Mouse (Mus musculus) thymus, postnatal 4 days (tissue): ENCODE measurements around the gene Zfp637.
"Not testable (repeated sequence)": the region's sequence is repeated elsewhere in the genome, so short reads cannot be mapped to it uniquely, and the experiment has no call there.

Source experiments
- DNase-seq: peaks from one replicate; pipeline ENCODE4 v3.0.0; 2021

The Zfp637 gene

DNA sequence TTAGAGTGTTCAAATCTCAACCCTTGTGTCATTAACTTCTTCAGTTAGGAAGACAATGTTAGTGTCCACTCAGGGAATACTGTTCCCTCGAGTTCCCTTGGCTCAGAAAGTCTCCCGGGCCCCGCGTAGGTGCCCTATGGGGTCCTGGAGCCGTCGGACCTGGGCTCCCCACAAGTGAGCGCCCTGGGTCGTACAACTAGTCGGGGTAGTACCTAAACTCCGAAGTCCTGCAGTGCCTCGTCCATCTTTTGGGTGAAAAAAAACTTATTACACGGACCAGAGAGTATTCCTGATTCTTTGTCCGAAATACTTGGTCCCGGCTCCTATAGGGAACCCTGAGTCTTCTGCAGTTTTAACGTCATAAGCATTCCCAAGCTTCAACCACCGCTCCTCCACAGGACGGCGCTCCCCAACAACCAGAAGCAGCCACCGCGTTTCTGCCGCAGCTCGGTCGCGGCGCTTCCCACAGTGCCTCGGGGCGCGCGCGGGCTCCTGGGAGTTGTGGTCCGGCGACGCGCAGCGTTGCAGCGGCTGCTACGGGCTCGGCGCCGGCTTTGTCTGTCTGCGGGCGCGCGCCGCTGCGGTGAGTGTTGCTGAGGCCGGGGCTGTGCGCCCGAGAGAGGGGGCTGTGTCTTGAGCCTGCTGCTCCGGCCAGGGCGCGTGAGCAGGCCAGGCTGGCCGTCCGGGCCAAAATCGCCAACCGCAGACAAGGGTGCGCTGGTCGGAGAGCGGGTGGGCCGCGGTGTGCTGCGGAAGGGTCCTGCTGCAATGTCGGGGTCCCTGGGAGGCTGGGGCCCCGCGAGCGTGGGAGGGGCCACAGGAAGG is at the start of gene Zfp637:
Gene Zfp637, plus strand, starts transcription at position 495 of the 825 bp plus-strand sequence.
- peak; percentile 96 for DNase-seq

DNA sequence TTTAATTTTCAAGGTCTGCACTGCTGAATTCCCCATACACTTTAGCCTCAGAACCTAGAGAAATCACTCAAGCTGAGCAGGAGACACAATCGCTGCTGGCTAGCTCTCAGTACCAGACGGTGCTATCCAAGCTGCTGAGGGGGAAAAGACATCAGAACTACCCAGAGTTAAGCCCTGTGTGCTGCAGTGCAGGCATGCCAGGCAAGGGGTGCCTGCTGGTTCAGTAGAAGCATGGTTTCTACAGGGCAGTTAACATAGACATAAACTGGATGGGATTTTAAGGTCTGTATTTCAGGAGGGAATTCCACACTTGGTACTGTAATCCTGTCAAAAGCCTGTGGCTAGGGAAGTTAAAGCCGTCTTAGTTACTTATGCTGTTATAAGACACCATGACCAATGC is 45.7 kb upstream of the Zfp637 start:
- no peak for DNase-seq

DNA sequence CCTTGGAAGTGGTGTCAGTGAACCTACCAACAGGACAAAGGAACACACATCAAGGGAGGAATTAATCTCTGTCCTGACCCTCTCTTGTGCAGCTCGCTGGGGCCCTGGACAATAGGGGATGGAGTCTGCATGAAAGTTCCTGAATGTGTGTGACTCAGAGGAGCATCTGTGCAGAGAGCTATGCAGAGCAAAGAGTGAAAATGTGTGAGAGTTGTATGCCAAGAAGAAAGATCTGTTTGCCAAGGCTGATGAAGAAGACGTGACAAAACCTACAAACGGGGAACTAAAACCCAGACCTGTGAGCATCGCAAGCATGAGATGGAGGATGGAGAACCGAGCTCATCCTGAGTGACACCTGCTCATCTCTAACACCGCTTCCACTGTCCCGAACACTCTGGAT is 40.2 kb upstream of the Zfp637 start:
- DNase-seq: no peak

DNA sequence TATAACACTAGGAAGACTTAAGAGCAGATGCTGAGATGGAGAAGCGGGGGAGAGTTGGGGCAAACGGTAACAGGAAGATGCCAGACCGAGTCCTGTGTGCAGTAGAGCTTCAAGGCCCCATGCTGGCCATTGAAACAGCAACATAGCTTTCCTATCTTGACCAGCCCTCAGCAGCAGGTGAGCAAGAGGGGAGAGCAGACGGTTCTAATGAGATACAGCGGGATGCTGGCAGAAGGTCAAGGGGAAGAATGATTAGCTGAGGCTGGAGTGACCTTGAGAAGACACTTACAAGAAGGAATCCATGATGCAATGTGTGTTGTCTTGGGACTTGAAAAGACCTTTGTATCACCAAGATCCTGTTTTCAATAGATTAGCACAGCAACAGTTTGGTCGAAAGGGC is 39.2 kb upstream of the Zfp637 start:
- no peak for DNase-seq

DNA sequence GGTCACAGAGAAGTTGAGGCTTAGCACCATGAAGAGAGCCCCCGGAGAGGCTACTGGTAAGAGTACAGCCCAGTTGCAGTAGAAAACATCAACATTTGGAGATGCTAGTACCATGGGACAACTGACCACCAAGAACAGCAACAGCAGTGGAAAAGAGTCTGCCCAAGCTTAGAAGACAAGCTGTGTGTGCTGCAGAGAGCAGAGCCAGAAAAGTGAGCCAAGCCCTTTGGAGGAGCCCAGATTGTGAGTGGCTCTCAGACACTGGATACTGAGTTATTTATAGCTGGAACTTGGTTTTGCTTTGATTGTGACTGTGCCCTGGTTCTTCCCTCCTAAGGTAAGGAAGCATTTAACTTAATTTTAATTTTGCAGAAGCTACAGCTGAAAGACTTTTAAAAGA is 33.2 kb upstream of the Zfp637 start:
- DNase-seq: no peak

DNA sequence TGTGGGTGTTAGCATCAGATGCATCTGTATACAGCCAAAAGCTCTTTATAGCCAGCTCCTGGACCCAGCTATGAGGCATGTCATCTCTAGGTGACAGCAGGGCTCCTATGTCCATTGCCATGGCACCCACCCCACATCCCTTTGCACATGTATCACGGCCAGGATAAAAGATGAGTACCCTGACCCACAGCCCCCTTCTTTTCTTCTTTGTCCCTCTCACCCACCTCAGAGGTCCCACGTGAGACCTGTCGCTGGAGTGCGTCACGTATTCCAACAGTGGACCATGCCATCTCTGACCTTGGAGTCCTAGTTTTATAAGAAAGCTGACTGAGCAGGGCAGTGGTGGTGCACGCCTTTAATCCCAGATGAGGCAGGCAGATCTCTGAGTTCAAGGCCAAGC is 31.2 kb upstream of the Zfp637 start:
- no peak for DNase-seq

DNA sequence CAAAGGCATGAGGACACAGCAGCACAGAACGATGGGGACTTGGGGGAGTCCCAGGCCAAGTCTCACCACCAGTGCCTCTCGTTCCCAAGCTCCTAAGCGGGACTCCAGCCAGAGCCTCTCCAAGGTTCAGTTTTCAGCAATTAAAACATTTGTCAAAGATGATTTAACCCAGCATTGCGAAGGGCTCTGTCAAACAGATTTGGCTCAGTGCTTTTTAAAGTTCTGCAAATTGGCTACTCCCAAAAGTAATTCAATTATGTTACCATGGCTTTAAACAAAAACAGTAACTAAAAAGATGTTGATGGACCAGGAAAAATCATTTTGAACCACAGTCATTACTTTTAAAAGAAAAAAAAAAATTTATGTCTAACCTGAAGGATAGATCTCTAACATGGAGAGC is 30.3 kb upstream of the Zfp637 start:
- no peak for DNase-seq

DNA sequence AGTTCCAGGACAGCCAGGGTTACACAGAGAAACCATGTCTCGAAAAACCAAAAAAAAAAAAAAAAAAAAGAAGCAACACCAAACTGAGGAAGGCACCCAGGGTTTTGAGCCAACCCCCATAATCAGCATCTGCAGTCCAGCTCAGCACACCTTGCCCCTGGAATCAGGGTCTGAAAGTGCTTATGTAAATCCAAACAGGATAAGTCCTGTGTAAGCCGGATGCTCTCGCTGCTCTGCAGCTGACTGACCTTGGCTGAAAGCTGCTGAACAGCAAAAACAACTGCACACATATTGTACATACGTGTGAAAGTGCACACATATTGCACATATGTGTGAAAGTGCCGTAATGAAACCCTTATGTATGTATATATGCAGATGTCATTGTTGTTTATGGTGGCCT is 29.7 kb upstream of the Zfp637 start:
- DNase-seq: no peak

DNA sequence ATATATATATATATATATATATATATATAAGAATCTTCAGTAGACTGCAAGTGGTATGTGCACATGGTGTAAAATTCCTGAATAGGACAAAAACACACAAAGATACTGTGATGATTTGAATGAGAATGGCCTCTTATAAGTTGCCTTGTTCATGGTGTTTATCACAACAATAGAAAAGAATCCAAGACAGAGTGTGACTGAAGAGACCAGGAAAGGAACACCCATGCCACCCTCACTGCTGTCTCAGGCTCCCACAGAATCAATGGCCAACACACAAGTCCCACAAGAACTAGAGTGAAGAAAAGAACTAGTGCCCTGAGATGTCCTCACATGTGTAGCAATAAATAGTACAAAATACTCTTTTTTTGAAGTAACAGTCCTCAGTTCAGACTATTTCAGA is 26.3 kb upstream of the Zfp637 start:
- DNase-seq: no peak

DNA sequence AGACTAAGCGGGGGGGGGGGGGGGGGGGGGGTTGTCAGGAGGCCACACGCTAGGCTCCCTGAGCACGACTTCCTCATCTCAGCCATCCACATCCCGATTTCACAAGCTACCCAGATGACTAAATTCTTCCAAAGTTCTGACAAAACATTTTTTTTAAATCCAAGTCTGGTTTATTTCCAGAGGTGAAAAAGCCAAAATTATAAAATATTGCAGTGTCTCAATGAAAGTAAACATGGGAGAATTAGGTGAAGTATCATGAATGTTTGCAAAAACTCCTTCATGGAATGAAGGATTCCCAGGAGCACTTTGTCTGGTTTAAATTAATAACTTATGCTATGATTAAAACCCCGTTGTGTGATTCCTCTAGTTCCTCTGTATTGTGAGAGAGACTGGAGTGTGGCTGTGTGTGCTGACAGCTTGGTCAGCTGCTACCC is 23.9 kb upstream of the Zfp637 start:
- DNase-seq: no peak

DNA sequence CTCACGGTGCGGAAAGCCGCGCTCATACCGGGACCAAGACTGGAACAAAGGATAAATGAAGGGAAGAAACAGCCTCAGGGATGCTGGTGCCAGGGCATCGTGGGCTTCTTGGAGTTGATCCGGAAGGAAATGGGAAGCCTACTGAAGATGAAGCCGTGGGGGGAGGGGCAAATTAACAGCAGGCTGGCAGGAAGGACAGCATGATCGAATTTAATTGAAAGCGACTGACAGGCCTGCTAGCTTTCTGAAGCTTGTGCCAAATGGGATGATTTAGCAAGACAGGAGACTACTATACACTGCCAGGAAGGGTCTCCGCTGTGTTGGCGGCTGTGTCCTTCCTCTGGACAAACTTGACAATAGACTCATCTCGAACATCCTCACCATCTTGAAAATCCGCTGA is 20.7 kb upstream of the Zfp637 start:
- no peak for DNase-seq

DNA sequence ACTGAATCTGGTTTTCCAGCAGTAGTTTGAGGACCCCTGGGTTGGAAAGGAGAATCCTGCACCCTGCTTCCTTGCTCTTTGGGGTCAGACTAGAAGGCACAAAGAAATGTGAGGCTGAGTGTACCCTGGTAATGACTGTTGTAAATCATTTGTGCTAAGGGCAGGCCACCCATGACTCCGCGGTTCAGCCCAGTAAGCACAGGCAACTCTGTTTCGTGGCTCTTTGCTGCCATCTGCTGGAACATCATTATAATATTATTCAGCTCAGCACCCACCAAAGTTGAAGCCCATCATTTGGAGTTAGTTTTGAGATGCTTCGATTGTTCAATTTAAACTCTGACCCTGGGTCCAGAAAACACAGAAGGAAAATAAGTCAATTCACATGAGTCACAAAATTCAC is 15.6 kb upstream of the Zfp637 start:
- peak; percentile 78 for DNase-seq

DNA sequence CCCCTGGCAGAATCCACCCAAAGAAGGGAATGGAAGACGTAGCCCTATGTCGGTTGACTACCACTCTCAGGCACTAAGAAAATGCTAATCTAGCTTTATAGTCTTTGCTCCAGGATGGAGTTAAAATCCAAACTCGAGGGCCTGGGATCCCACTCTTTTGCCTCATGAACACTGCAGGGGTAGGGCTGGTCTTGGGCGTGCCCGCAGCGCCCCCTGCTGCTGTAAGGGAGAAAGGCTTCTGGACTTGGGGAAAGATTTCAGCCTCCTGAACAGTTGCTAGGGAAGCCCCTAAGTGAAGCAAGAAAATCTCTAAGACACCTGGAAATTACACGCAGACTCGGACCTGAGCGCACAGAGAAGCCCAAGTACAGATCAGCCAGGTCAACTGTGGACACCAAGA is 12.7 kb upstream of the Zfp637 start:
- peak; percentile 76 for DNase-seq

DNA sequence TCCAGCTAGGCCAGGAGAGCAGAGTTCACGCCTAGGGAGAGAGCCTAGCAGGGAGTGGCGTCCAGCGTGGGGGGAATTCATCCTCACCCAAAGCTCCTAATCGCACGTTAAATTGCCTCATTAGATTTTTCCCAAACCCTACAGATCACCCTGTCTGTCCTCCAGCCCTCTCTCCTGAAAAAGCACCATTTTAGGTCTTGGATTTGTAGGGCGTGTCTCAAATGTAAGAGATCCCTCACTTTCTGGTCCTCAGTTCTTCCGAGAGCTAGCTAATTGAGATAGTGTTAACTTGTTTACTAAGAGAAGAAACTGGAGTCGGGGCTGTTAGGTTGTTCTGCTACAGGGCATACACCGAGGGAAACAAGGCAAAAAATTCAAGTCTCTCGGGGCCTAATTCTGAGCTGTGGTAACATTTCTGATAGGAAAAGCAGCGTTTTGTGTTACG is 553 bp downstream of the Zfp637 start:
- DNase-seq: no peak

DNA sequence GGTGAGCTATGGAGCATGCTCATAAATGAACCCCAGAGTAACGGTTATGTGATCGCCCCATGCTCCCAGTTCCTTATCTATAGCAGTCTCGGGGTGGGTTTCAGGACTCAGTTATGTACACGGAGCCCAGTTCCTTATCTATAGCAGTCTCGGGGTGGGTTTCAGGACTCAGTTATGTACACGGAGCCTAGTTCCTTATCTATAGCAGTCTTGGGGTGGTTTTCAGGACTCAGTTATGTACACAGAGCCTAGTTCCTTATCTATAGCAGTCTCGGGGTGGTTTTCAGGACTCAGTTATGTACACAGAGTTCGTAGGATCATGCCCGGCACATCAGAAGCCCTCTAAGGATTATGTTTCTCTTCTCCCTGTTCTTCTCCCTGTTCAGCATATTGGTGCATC is 3.6 kb downstream of the Zfp637 start:
- DNase-seq: no peak

DNA sequence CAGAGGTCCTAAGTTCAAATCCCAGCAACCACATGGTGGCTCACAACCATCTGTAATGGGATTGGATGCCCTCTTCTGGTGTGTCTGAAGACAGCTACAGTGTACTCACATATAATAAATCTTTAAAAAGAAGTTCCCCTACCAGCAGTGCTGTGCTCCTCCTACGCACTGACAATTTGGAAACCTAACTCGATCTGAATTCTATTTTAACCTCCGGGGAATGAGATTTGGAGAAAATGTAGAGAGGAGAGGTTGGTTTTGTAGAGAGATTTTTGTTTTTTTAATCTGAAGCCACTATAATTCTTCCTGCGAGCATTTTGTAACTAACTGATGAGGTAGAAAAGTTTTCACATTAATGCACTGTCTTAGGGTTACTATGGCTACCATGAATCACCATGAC is 5.7 kb downstream of the Zfp637 start:
- not testable (repeated sequence) for DNase-seq

DNA sequence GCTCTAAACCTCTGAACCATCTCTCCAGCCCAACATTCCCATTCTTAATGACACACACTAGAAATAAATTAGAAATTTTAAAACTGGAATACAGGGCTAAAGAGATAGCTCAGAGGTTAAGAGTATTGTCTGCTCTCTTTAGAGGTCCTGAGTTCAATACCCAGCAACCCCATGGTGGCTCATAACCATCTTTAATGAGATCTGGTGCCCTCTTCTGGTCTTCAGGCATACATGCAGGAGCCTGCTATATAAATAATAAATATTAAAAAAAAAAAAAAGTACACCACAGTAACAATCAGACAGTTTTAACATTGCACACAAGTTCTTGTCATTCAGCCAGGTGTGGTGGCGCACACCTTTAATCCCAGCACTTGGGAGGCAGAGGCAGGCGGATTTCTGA is 6.8 kb downstream of the Zfp637 start:
- DNase-seq: no peak

DNA sequence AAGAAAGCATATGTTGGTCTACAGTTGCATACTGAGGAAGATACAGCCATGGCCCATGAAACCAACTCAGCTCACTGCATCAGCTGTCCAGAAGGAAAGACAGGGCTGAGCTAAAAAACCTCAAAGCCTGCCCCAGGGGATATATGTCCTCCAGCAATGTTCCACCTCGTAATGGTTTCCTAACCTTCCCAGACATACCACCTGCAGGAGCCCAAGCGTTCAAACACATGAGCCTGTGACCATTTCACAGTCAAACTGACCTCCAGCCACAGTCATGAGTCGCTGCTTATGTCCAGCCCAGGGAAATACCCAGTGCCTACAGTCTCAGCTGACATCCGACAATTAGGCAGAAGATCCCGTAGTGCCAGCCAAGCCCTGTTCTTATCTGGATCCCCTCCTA is 7.6 kb downstream of the Zfp637 start:
- DNase-seq: no peak

DNA sequence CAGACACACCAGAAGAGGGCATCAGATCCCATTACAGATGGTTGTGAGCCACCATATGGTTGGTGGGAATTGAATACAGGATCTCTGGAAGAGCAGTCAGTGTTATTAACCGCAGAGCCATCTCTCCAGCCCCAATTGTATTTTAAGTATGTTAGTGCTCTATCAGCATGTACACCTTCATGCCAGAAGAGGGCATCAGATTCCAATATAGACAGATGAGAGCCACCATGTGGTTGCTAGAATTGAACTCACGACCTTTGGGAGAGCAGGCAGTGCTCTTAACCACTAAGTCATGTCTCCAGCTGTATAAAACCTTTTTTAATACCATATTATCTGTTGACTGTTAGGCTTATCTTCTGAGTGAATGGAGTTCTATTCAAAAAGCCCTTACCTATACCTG is 10.8 kb downstream of the Zfp637 start:
- no peak for DNase-seq

DNA sequence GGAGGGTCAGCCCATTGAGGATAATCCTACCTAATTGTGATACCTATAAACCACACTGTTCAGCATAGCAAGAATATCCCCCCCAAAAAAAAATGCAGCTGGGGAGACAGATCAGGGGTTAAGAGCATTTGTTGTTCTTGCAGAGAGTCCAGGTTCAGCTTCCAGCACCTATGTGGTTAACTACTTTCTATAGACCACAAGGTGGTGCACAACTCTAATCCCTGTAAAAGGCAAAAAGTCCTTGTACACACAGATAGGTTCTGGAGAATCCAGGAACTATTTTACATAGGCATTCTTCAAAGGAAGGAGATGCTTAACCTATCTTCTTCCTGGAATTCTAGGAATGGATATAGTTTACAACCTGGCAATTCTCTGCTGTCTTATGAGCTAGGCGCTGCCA is 17.0 kb downstream of the Zfp637 start:
- no peak for DNase-seq

DNA sequence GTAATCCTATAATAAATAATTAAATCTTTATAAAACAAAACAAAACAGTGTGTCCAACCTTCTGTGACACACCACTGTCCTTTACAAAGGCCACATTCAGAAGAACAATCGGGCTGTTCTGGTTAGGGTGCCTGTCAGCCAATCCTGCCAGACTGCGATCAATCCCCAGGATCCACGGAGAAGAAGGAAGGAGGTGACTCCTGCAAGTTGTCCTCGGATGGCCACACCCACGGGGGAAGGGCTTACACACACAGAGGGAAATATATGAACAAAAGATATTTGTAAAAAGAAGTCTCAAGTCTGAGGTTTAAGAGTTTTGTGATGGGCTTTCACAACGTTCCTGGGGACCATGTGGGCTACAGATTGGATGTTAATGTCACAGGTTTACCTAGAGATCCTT is 20.9 kb downstream of the Zfp637 start, which contains the start of gene Zfp239:
Gene Zfp239, plus strand, starts transcription at position 253 of the 400 bp plus-strand sequence.
- no peak for DNase-seq

DNA sequence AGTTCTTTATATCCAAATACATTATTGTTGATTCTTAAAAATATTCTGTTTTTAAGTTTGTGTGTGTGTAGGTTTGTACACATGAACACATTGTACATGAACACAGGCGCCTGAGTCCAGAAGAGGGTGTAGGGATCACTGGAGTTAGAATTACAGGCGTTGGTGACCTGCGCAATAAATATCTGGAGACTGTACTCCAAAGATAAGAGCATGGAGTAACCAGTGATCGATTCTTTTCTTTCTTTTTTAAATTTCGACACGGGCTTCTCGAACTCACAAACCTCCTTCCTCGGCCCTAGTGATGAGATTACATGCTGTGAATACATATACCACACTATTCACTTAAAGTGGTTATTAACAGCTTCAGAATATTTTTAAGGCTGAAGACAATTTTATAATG is 21.5 kb downstream of the Zfp637 start:
- DNase-seq: no peak

DNA sequence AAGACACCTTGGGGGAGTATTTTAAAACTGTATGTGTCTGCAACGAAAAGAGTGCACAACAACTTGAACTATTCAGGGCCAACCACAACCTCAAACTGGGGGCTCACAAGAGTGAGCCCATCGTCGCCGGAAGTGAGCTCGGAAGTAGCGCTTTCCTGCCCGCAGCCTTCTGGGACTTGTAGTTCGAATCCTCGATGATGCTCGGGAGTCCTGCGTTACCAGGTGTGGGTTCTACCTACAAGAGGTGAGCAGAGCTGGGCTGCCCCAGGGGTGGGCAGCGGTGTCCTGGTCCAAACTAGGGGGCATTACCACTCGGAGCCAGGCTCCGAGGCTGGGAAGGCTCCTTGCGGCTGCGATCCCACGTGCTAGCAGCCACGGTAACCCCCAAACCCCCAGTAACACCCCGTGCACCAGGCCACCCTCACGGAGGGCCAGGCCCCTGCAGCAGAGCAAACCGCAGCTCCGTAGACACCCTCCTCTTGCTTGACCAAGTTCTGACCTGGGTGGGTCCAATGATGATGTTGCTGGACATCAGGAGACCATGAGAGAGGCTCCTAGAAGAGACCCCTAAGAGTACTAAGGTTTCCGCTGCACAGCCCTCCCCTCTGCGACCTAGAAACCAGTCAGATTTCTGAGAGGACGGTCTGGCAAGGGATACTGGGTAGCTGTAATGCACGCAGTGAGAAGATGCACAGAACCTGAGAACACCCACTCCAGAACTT is 22.1 kb downstream of the Zfp637 start:
- peak; percentile 81 for DNase-seq

DNA sequence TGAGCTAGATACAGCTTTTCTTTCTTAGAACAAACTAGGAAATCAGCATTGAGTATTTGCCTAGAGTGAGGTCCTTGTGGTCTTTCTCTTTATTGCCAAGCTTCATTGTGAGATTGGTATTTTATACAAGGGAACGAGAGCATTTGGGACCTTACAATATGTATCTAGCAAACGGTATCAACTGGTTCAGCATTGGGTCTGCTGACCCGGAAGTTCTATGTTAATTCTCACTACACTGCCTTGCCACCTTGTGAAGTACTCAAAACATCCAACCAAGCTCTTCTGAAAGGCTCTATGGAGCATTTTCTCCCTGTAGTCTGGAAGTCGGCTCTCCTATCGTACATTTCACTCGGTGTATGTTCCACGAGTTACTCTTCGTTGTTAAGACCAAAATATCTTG is 22.8 kb downstream of the Zfp637 start:
- no peak for DNase-seq
